Mouse (Mus musculus): Measurements from ENCODE around the gene Gjb3.

The Gjb3 gene

DNA sequence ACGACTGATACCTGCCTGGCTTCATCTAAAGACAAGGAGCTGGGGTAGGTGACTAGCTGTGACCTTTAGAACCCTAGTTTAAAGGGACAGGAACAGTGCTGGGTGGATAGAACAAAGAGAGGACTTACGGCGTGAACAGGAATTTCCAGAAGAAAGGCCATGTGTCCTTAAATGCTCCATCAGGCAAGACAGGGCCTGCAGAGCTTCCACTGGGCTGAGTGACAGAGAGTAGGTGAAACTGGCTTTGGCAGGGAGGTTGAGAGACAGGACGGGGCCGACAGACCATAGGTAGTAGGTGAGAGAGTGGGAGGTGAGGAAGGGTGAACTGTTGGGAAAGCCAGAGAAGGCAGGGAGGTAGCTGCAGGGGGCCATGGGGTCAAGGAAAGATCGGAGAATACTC, 10.7 kb upstream of the Gjb3 start:
- no peak for DNase-seq (ENCODE audit: extremely low read depth, insufficient read length, low spot score)

DNA sequence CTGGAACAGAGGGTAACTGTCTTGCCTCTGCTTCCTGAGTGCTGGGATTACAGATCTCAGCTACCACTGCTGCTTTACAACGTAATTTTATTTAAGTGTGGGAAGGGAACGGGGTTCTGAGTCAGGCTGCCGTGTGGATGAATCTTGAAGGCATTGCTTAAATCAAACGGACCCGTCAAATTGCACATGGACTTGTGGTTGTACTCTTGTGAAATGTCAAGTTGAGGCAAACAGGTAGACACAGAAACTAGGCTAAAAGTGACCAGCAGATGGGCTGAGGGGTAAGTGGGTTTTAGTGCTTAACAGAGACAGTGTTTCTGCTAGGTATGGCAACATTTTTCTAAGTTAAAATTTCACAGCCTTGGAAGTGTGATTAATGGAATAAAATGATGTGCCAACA, 7.0 kb upstream of the Gjb3 start:
- no peak for DNase-seq (ENCODE audit: extremely low read depth, insufficient read length, low spot score)

DNA sequence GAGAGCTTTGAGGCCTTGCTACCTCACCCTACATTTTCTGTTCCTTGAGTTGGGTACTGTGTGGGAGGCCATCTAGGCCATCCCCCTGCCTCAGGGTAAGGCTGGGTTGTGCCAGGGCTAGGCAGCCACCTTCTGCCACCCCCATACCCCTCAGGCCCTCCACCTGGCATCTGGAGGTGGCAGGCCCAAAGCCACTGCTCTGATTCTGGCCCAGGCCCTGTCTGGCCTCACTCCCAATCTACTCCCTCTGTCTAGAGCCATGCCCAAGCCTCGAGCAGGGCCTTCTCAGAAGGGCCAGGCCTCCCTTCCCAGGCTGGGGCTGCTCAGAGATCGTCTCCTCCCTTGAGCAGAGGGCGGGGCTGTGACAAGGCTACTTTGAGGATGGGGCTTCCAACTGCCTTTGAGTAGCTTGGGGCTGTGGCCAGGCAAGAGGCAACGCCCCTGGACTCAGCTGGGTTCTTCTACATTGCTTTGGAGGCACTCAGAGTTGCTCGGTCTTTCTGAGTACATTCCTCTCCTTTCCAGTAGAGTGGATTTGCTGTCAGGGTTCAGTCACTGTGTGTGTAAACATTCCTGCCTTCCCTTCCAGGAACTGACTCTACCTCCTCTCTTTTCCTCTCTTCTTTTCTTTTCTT, 4.3 kb upstream of the Gjb3 start:
- DNase-seq (ENCODE audit: extremely low read depth, insufficient read length, low spot score) = no peak

GRCm38 (mm10) chr4:127331171-127331570, 527 bp upstream of the Gjb3 start:
- DNase-seq (ENCODE audit: extremely low read depth, insufficient read length, low spot score) = no peak

DNA sequence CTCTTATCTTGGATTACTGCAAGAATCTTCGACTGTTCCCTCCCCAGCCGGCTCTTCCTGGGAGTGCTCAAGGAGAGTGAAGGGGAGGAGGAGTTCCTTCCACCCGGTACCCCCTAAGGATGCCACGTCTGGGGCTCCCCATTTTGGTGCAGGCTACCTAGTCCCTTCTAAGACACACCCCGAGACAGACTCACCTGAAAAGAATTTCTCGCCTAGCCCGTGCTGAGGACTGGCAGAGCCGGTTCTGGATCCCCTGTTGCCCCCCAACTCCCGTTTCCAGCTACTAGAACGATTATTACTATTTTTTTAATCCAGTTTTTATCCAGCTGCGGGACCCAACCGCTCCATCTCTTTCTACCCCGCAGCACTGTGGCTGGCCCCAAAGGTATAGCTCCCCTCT, 893 bp downstream of the Gjb3 start:
- DNase-seq (ENCODE audit: extremely low read depth, insufficient read length, low spot score) = peak; percentile 46

DNA sequence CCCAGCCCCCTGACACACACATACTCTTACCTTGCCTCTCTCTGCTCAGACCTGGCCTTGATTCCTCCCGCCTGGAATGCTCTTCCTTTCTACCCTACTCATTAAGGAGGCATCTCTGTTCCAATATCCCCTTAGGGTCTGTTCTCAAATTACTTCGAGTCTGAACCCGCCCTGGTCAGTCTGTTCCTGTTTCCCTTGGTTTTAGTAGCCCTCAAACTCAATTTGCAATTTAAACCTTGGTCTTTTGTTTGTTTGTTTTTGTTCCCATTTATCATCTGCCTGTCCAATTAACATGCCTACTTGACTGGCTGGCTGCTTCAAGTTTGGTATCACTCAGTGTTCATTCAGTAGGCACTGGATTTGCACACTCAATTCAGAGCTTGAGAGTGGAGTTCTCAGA, 1.6 kb downstream of the Gjb3 start:
- DNase-seq (ENCODE audit: extremely low read depth, insufficient read length, low spot score) = no peak

- no peak for DNase-seq (ENCODE audit: extremely low read depth, insufficient read length, low spot score)
Measured at GRCm38 (mm10) chr4:127328378-127328777, 2.3 kb downstream of the Gjb3 start.

DNA sequence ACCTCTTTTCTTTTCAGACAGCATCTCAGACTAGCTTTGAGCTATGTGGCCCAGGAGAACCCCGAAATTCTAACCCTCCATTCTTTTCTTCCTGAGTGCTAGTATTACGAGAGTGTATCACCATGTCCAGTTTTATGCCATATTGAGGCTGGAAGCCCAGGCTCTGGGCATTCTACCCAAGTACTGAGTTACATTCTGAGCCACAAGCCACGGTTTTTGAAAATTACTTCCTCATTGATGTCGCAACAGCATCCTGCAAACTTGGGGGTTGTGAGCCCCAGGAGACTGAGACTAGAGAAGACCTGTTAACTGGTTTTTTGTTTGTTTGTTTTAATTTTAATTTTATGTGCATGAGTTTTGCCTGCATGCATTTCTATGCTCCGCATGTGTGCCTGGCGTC, 2.9 kb downstream of the Gjb3 start:
- DNase-seq (ENCODE audit: extremely low read depth, insufficient read length, low spot score) = no peak

DNA sequence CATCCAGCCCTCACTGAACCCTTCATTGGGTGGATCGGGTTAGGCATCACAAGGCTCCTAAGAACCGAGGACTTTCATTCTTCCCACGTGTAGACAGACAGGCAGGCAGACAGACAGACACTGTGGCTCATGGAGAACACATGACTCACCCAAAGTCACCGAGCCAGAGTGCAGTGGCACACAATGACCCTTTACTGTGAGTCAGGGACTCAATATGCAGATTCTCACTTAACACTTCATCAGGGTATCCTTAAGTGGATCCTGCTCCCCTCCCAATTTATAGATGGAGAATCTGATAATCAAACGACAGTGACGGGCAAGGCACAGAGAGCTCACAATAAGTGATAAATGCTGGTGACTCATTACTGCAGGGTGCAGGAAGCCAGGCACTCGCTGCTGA, 3.4 kb downstream of the Gjb3 start:
- peak; percentile 51 for DNase-seq (ENCODE audit: extremely low read depth, insufficient read length, low spot score)

DNA sequence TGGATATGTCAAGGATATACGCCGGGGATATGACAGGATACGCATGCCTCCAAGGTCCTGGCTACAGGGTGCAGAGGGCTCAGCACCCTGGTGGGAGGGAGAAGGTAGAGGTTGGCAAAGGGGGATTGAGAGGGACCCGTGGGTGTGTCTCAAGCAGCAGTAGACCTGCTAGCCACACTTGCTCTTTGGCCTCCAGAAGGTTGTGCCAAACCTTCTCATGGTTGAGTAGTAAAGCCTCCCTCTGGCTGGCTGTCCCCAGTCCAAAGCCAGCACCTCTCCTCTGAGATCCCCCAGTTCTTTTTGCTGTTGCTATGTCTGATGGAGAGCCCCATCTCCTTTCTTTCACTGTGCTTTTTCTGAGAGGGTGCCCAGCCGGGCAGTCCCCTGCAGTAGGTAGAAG, 5.4 kb downstream of the Gjb3 start:
- DNase-seq (ENCODE audit: extremely low read depth, insufficient read length, low spot score) = no peak

GRCm38 (mm10) chr4:127324759-127325158, 5.9 kb downstream of the Gjb3 start:
- DNase-seq (ENCODE audit: extremely low read depth, insufficient read length, low spot score) = peak; percentile 63

GRCm38 (mm10) chr4:127324296-127324695, 6.3 kb downstream of the Gjb3 start:
- no peak for DNase-seq (ENCODE audit: extremely low read depth, insufficient read length, low spot score)

DNA sequence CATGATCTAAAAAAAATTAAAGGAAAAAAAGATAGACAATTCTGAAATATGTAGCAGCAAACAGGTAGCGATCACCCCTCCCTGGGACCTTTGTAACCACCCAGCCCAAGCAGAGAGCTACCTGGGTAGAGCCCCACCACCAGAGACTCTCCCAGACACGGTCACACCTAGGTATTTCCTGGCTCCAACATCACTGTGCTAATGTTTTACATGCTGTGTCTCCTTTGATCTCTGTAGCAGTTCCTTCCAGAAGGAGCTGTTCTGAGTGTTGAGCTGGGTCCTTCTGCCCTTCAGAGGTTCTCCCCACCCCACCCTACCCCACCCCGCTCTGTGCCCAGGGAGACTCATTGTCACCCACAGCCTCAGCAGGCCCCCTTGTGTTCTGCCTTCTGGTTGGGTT, 7.0 kb downstream of the Gjb3 start:
- no peak for DNase-seq (ENCODE audit: extremely low read depth, insufficient read length, low spot score)

DNA sequence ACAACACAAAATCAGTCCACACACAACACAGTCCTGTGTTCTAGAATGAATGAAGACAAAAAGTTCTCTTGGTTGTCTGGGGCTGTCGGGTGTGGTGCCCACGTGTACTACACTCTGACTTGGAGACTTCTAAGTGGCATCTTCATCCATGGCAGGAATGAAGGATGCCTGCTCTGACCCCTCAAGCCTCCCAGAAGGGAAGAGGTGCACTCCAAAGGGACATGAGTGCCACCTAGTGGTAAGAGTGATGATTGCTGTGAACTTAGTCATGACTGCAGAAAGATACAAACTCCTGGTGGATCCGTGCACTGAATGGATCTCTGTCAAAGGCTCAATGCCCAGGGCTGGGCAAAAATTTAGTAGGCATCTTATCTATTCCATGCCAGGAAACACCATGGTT, 11.0 kb downstream of the Gjb3 start:
- no peak for DNase-seq (ENCODE audit: extremely low read depth, insufficient read length, low spot score)

DNA sequence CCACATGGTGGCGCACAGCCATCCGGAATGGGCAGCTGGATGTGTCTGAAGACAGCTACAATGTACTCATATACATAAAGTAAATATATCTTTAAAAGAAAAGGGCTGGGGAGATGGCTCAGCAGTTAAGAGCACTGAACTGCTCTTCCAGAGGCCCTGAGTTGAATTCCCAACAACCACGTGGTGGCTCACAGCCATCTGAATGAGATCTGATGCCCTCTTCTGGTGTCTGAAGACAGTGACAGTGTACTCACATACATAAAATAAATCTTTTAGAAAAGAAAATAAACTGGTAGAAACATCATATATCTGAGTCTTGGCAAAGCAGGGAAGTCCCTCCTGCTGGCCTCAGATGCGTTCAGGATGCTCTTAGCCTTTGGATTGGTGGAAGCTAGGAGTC, 13.5 kb downstream of the Gjb3 start:
- no peak for DNase-seq (ENCODE audit: extremely low read depth, insufficient read length, low spot score)

DNA sequence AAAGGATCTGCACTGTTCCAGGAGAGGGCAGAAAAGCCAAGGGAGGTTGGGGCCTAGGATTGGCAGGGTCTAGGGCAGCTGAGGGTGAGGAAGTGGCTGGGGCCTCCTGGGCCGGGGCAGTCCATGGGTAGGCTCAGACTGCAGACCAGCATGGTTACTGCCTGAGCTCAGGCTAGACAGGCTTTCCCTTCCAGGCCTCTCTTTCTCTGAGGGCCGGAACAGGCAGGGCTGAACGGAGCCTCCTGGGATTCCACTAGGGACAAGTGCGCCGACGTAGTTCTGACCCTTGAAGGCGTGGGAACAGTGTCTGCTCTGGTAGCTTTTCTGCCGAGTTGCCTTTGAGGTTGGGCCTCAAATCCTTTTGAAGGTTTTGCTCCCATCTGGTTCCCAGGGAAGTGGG, 14.9 kb downstream of the Gjb3 start:
- DNase-seq (ENCODE audit: extremely low read depth, insufficient read length, low spot score) = no peak

GRCm38 (mm10) chr4:127314585-127314984, 16.1 kb downstream of the Gjb3 start:
- DNase-seq (ENCODE audit: extremely low read depth, insufficient read length, low spot score) = no peak

GRCm38 (mm10) chr4:127313861-127314260, 16.8 kb downstream of the Gjb3 start, which contains the start of gene Gja4:
Gene Gja4 (minus strand): TSS chr4:127314039.
- peak; percentile 85 for DNase-seq (ENCODE audit: extremely low read depth, insufficient read length, low spot score)

DNA sequence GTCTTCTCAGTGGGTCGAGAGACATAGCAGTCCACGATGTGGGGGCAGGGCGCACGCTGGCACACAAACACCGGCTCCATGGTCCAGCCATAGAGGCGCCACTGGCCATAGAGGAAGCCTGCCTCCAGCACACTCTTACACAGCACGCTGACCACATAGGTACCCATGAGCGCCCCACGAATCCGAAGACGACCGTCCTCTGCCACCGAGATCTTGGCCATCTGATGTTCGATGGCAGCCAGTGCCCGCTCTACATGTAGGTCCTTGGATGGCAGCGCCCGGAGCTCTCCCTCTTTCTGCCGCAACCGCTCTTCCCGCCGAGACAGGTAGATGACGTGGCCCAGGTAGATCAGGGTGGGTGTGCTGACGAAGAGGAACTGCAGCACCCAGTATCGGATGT, 18.3 kb downstream of the Gjb3 start:
- no peak for DNase-seq (ENCODE audit: extremely low read depth, insufficient read length, low spot score)

GRCm38 (mm10) chr4:127311561-127311960, 19.1 kb downstream of the Gjb3 start:
- no peak for DNase-seq (ENCODE audit: extremely low read depth, insufficient read length, low spot score)

GRCm38 (mm10) chr4:127306915-127307314, 23.7 kb downstream of the Gjb3 start:
- no peak for DNase-seq (ENCODE audit: extremely low read depth, insufficient read length, low spot score)

GRCm38 (mm10) chr4:127303796-127304195, 26.8 kb downstream of the Gjb3 start:
- no peak for DNase-seq (ENCODE audit: extremely low read depth, insufficient read length, low spot score)

GRCm38 (mm10) chr4:127300503-127300902, 30.1 kb downstream of the Gjb3 start:
- DNase-seq (ENCODE audit: extremely low read depth, insufficient read length, low spot score) = no peak
